Mouse (Mus musculus) hindbrain, embryonic 11.5 days (tissue): ENCODE measurements around the gene Mrgpra9. TPM values are rescaled to one million over a fixed set of nuclear protein-coding genes. Genes with fewer than 3 reads are reported as not detected.
"Not testable (repeated sequence)": the region's sequence is repeated elsewhere in the genome, so short reads cannot be mapped to it uniquely, and the experiment has no call there.

ENCODE experiments used
- ATAC-seq: fragments of 200-750 bp; cut with Nextera tagmentation; 2 replicates; pipeline ENCODE4 v1.8.0; 2017; ENCODE audit warnings: mild to moderate bottlenecking, moderate TSS enrichment, moderate library complexity; ENCODE audit not compliant: low FRiP score
- DNase-seq: peaks from one replicate; pipeline ENCODE4 v3.0.0-alpha.2; 2015; ENCODE audit warnings: low spot score
- H3K27ac ChIP-seq: fragments of 300-500 bp; sonication (generic); 2 replicates; pipeline ENCODE4 v1.5.1; 2014; ENCODE audit warnings: mild to moderate bottlenecking, low read depth, low read length
- H3K27me3 ChIP-seq: fragments of 300-500 bp; sonication (generic); 2 replicates; pipeline ENCODE4 v1.6.1; 2014; ENCODE audit warnings: mild to moderate bottlenecking, low read length, moderate library complexity, mixed read lengths; ENCODE audit not compliant: control insufficient read depth, insufficient read depth
- H3K36me3 ChIP-seq: fragments of 300-500 bp; sonication (generic); 2 replicates; pipeline ENCODE4 v1.6.1; 2014; ENCODE audit warnings: mild to moderate bottlenecking, low read length, moderate library complexity, mixed read lengths; ENCODE audit not compliant: control insufficient read depth, insufficient read depth
- H3K4me1 ChIP-seq: fragments of 300-500 bp; sonication (generic); replicated peaks from 2 replicates; pipeline ENCODE4 v1.6.1; 2014; ENCODE audit warnings: low read length, mixed read lengths; ENCODE audit not compliant: control insufficient read depth, insufficient read depth
- H3K4me2 ChIP-seq: fragments of 300-500 bp; sonication (generic); replicated peaks from 2 replicates; pipeline ENCODE4 v1.6.1; 2014; ENCODE audit warnings: mild to moderate bottlenecking, low read depth, low read length
- H3K4me3 ChIP-seq: fragments of 300-500 bp; sonication (generic); 2 replicates; pipeline ENCODE4 v1.5.1; 2014; ENCODE audit warnings: low read depth, low read length
- H3K9ac ChIP-seq: fragments of 300-500 bp; sonication (generic); 2 replicates; pipeline ENCODE4 v1.6.1; 2014; ENCODE audit warnings: low read depth, low read length
- H3K9me3 ChIP-seq: fragments of 300-500 bp; sonication (generic); 2 replicates; pipeline ENCODE4 v1.6.1; 2016; ENCODE audit warnings: low read length; ENCODE audit not compliant: control insufficient read depth
- WGBS: fragments of 180-500 bp; shearing (Covaris S2); extraction: QIAGEN DNeasy Blood & Tissue Kit; methylation state at CpG from one replicate; pipeline ENCODE4 v1.1.7; 2014; 5-methylcytosine and 5-hydroxymethylcytosine counted together
- polyA plus RNA-seq: library from polyadenylated mRNA; unstranded; fragments of >200 nt; fragmentation: Nextera tagmentation; extraction: Ambion mirVana; gene quantifications from 2 replicates; pipeline ENCODE4 v1.2.1, GENCODE M21; 2014

The Mrgpra9 gene
- not detected in 2 replicates for polyA plus RNA-seq

GRCm38 (mm10) chr7:47252770-47253169 lies at the start of gene Mrgpra9:
Mrgpra9 (minus strand) TSS chr7:47252848.
- no peaks in the 10 kb centered on the region for H3K27me3 ChIP-seq
- no peak for DNase-seq
- no peak for ATAC-seq
- no peak within 1 kb of the TSS for H3K27ac ChIP-seq
- H3K4me1 ChIP-seq = no peaks in the 10 kb centered on the region
- H3K4me3 ChIP-seq = no peak within 1 kb of the TSS
- no peak within 1 kb of the TSS for H3K9ac ChIP-seq
- no peak within 1 kb of the TSS for H3K4me2 ChIP-seq
- H3K36me3 ChIP-seq = no peaks in the 10 kb centered on the region
- no peaks in the 10 kb centered on the region for H3K9me3 ChIP-seq
- 80% methylated on average over 1 of the region's 1 CpGs for WGBS

DNA sequence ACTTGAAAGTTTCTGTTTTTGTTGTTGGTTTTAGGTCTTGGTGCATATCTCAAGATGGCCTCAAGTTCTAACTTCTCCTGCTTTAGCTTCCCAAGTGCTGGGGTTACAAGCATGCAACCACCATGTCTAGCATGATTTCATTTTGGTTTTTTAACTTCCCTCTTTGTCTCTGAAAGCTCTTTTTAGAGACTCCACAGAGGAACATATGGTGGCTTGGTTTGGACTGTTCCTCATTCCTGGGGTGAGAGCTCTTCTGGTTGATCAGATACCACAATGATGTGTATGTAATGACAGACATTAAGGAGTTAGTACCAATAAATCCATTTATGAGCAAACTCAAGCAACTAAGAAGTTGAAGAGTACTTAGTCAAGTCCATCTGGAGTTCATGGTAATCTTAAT lies 47.0 kb upstream of the Mrgpra9 start:
- H3K4me1 ChIP-seq, H3K27ac ChIP-seq, H3K4me2 ChIP-seq, H3K4me3 ChIP-seq, H3K9me3 ChIP-seq, H3K27me3 ChIP-seq, ATAC-seq, H3K36me3 ChIP-seq, H3K9ac ChIP-seq, DNase-seq: not testable (repeated sequence)

DNA sequence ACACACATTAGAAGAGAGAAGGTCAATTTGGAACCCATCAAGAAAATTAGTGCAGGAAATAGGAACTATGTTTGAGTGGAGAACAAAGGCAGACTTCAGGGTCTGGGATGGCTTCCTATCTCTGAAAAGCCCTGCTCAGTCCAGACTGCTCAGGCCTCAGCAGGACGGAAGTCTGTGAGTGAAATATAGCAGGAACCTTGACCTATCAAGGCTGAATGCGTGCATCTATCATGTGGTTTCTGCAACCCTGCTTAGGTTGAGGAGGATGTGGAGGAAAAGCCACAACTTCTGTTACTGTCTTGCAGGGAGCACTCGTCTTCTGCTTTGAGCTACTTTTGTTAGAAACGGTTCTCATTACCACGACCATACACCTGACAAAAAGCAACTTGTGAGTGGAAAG lies 18.9 kb upstream of the Mrgpra9 start:
- not testable (repeated sequence) for H3K4me3 ChIP-seq, H3K9me3 ChIP-seq, DNase-seq, H3K36me3 ChIP-seq, H3K4me2 ChIP-seq, H3K27me3 ChIP-seq, H3K9ac ChIP-seq, H3K4me1 ChIP-seq, ATAC-seq, H3K27ac ChIP-seq
- 89% methylated on average over 5 of the region's 5 CpGs for WGBS

GRCm38 (mm10) chr7:47244658-47245057 lies 8.0 kb downstream of the Mrgpra9 start:
- no peak overlapping the region for H3K9ac ChIP-seq
- no peaks in the 10 kb centered on the region for H3K36me3 ChIP-seq
- H3K4me2 ChIP-seq = no peak overlapping the region
- H3K27ac ChIP-seq = no peak overlapping the region
- DNase-seq (no peak), ATAC-seq (no peak)
- no peaks in the 10 kb centered on the region for H3K9me3 ChIP-seq
- WGBS = 66% methylated on average over 3 of the region's 3 CpGs
- H3K4me1 ChIP-seq = no peaks in the 10 kb centered on the region
- no peak overlapping the region for H3K4me3 ChIP-seq
- H3K27me3 ChIP-seq = no peaks in the 10 kb centered on the region

GRCm38 (mm10) chr7:47204830-47205229 lies 47.8 kb downstream of the Mrgpra9 start, which contains the start of gene Mrgpra6:
Mrgpra6 (minus strand) TSS chr7:47204920.
- H3K36me3 ChIP-seq = no peaks in the 10 kb centered on the region
- no peaks in the 10 kb centered on the region for H3K4me1 ChIP-seq
- no peaks in the 10 kb centered on the region for H3K9me3 ChIP-seq
- no peak within 1 kb of the TSS for H3K9ac ChIP-seq
- 81% methylated on average over 4 of the region's 4 CpGs for whole genome bisulfite sequencing
- no peak within 1 kb of the TSS for H3K4me2 ChIP-seq
- no peak within 1 kb of the TSS for H3K4me3 ChIP-seq
- DNase-seq = no peak
- H3K27ac ChIP-seq = no peak within 1 kb of the TSS
- ATAC-seq = no peak
- H3K27me3 ChIP-seq = no peaks in the 10 kb centered on the region

GRCm38 (mm10) chr7:47195271-47195670 lies 57.4 kb downstream of the Mrgpra9 start:
- DNase-seq = no peak
- Histone ChIP-seq H3K9me3 (no peaks in the 10 kb centered on the region), H3K4me1 (no peaks in the 10 kb centered on the region), H3K4me3 (no peak overlapping the region), H3K27me3 (no peaks in the 10 kb centered on the region), H3K27ac (no peak overlapping the region), H3K36me3 (no peaks in the 10 kb centered on the region), H3K9ac (no peak overlapping the region), H3K4me2 (no peak overlapping the region)
- no peak for ATAC-seq
- 71% methylated on average over 1 of the region's 1 CpGs for WGBS

Other genes starting within 250 kb of the Mrgpra9 start
- gene Spty2d1, start 244.4 kb downstream of the Mrgpra9 start, polyA plus RNA-seq = 12.0 and 12.3 TPM in 2 replicates
- gene Tmem86a, start 202.2 kb downstream of the Mrgpra9 start, polyA plus RNA-seq = 8.7 and 10.4 TPM in 2 replicates
- 27.9 and 28.2 TPM in 2 replicates for gene Ptpn5, start 119.2 kb downstream of the Mrgpra9 start, polyA plus RNA-seq
- not detected in 2 replicates for gene Mrgpra6, start 47.9 kb downstream of the Mrgpra9 start, polyA plus RNA-seq
- gene Mrgpra1, start 101.4 kb upstream of the Mrgpra9 start, polyA plus RNA-seq = not detected in 2 replicates
- not detected in 2 replicates for gene Mrgpra2a, start 199.3 kb upstream of the Mrgpra9 start, polyA plus RNA-seq